Mouse (Mus musculus): ENCODE measurements around the gene Cwc25. TPM values are rescaled to one million over a fixed set of nuclear protein-coding genes. Genes with fewer than 3 reads are reported as not detected.

The Cwc25 gene
- total and polyA plus RNA-seq, 2 experiments from 2014 or later = 11.8 to 15.5 TPM

- WGBS = 1% methylated on average over 57 of the region's 63 CpGs
- Histone ChIP-seq H3K4me2 (ENCODE audit: low read depth) (peak overlapping the region; percentile 71), H3K36me3 (ENCODE audit: insufficient read depth) (no peaks in the 10 kb centered on the region), H3K9me3 (ENCODE audit: low read length) (no peaks in the 10 kb centered on the region), H3K4me1 (ENCODE audit: insufficient read depth) (peaks cover 40% of the 10 kb centered on the region), H3K4me3 (ENCODE audit: low read depth, low read length) (peak overlapping the region; percentile 92), H3K27ac (ENCODE audit: low read depth, low read length) (peak overlapping the region; percentile 95), H3K27me3 (ENCODE audit: insufficient read depth, low read length) (no peaks in the 10 kb centered on the region), H3K9ac (peak overlapping the region; percentile 98)
- DNase-seq (peak; percentile 66), ATAC-seq (no peak)
- TF ChIP-seq CTCF (IDR thresholded peaks at IDR 0.05; ENCODE audit: low read depth) = peak; percentile 64
Observed at GRCm38 (mm10) chr11:97698741-97699611, 67.4 kb downstream of the Cwc25 start.

- DNase-seq (peak; percentile 36), ATAC-seq (no peak)
- no peaks in the 10 kb centered on the region for H3K9me3 ChIP-seq (ENCODE audit: low read length)
- no peaks in the 10 kb centered on the region for H3K27me3 ChIP-seq (ENCODE audit: insufficient read depth, low read length)
- under 1% methylated on average over 14 of the region's 14 CpGs for WGBS
- TF ChIP-seq CTCF (IDR thresholded peaks at IDR 0.05; ENCODE audit: low read depth) = no peak
- H3K9ac ChIP-seq = peak overlapping the region; percentile 98
- peaks cover 39% of the 10 kb centered on the region for H3K4me1 ChIP-seq (ENCODE audit: insufficient read depth)
- H3K36me3 ChIP-seq (ENCODE audit: insufficient read depth) = peaks cover 2% of the 10 kb centered on the region; the same call in 1 of the 2 replicates
- H3K4me2 ChIP-seq (ENCODE audit: low read depth) = peak overlapping the region; percentile 71
- peak overlapping the region; percentile 92 for H3K4me3 ChIP-seq (ENCODE audit: low read depth, low read length)
- peak overlapping the region; percentile 95 for H3K27ac ChIP-seq (ENCODE audit: low read depth, low read length)
Observed at GRCm38 (mm10) chr11:97697891-97698529, 68.3 kb downstream of the Cwc25 start.

- Histone ChIP-seq H3K9me3 (ENCODE audit: low read length) (no peaks in the 10 kb centered on the region), H3K4me3 (ENCODE audit: low read depth, low read length) (peak overlapping the region; percentile 92), H3K36me3 (ENCODE audit: insufficient read depth) (peaks cover 9% of the 10 kb centered on the region), H3K27ac (ENCODE audit: low read depth, low read length) (peak overlapping the region; percentile 95; the same call in 1 of the 2 replicates), H3K4me2 (ENCODE audit: low read depth) (peak overlapping the region; percentile 71), H3K9ac (peak overlapping the region; percentile 98), H3K27me3 (ENCODE audit: insufficient read depth, low read length) (no peaks in the 10 kb centered on the region), H3K4me1 (ENCODE audit: insufficient read depth) (peaks cover 39% of the 10 kb centered on the region)
- DNase-seq (no peak), ATAC-seq (no peak)
- 44% methylated on average over 11 of the region's 11 CpGs for WGBS
- TF ChIP-seq CTCF (IDR thresholded peaks at IDR 0.05; ENCODE audit: low read depth) = no peak
Observed at GRCm38 (mm10) chr11:97697199-97697890, 69.0 kb downstream of the Cwc25 start.

- DNase-seq (no peak), ATAC-seq (no peak)
- H3K4me3 ChIP-seq (ENCODE audit: low read depth, low read length) = no peak overlapping the region
- peaks cover 34% of the 10 kb centered on the region for H3K4me1 ChIP-seq (ENCODE audit: insufficient read depth)
- no peaks in the 10 kb centered on the region for H3K9me3 ChIP-seq (ENCODE audit: low read length)
- TF ChIP-seq CTCF (IDR thresholded peaks at IDR 0.05; ENCODE audit: low read depth) = no peak
- WGBS = 63% methylated on average over 8 of the region's 8 CpGs
- no peaks in the 10 kb centered on the region for H3K27me3 ChIP-seq (ENCODE audit: insufficient read depth, low read length)
- H3K9ac ChIP-seq = peak overlapping the region; percentile 35; the same call in 1 of the 2 replicates
- peak overlapping the region; percentile 71 for H3K4me2 ChIP-seq (ENCODE audit: low read depth)
- peaks cover 16% of the 10 kb centered on the region for H3K36me3 ChIP-seq (ENCODE audit: insufficient read depth)
- H3K27ac ChIP-seq (ENCODE audit: low read depth, low read length) = peak overlapping the region; percentile 15; the same call in 1 of the 2 replicates
Observed at GRCm38 (mm10) chr11:97696669-97697068, 69.7 kb downstream of the Cwc25 start.

GRCm38 (mm10) chr11:97695712-97696401 lies 70.5 kb downstream of the Cwc25 start:
- no peak for TF ChIP-seq CTCF (IDR thresholded peaks at IDR 0.05; ENCODE audit: low read depth)
- H3K4me3 ChIP-seq (ENCODE audit: low read depth, low read length) = peak overlapping the region; percentile 25
- DNase-seq (peak; percentile 58), ATAC-seq (no peak)
- no peaks in the 10 kb centered on the region for H3K9me3 ChIP-seq (ENCODE audit: low read length)
- peaks cover 24% of the 10 kb centered on the region for H3K36me3 ChIP-seq (ENCODE audit: insufficient read depth)
- 15% methylated on average over 8 of the region's 9 CpGs for WGBS
- H3K27ac ChIP-seq (ENCODE audit: low read depth, low read length) = peak overlapping the region; percentile 75
- H3K4me2 ChIP-seq (ENCODE audit: low read depth) = peak overlapping the region; percentile 71
- no peaks in the 10 kb centered on the region for H3K27me3 ChIP-seq (ENCODE audit: insufficient read depth, low read length)
- peak overlapping the region; percentile 35 for H3K9ac ChIP-seq
- H3K4me1 ChIP-seq (ENCODE audit: insufficient read depth) = peaks cover 27% of the 10 kb centered on the region

Small RNA genes within 50 kb of the gene (microRNA-seq; reads per million reads assigned to microRNA genes)
- gene Mir8102 = 0 to 0.12 reads per million in 2 experiments

Other genes starting within 250 kb of the Cwc25 start
- gene Srcin1, start 190.4 kb downstream of the Cwc25 start, total RNA-seq (2014; rRNA removed) = 50.1 and 70.7 TPM in 2 replicates
- 8.9 and 12.0 TPM in 2 replicates for gene Srcin1, start 190.4 kb downstream of the Cwc25 start, polyA plus RNA-seq (2015; fragmentation: Nextera tagmentation; extraction: Ambion mirVana)
- 5.0 and 6.8 TPM in 2 replicates for gene Epop, start 136.9 kb downstream of the Cwc25 start, total RNA-seq (2014; rRNA removed)
- 3.6 and 4.1 TPM in 2 replicates for gene Epop, start 136.9 kb downstream of the Cwc25 start, polyA plus RNA-seq (2015; fragmentation: Nextera tagmentation; extraction: Ambion mirVana)
- gene Mllt6, start 103.1 kb downstream of the Cwc25 start, total RNA-seq (2014; rRNA removed) = 42.2 and 48.1 TPM in 2 replicates
- gene Mllt6, start 103.1 kb downstream of the Cwc25 start, polyA plus RNA-seq (2015; fragmentation: Nextera tagmentation; extraction: Ambion mirVana) = 1.7 TPM in 2 replicates
- 14.4 and 15.5 TPM in 2 replicates for gene Cisd3, start 80.7 kb downstream of the Cwc25 start, total RNA-seq (2014; rRNA removed)
- 27.2 and 27.8 TPM in 2 replicates for gene Cisd3, start 80.7 kb downstream of the Cwc25 start, polyA plus RNA-seq (2015; fragmentation: Nextera tagmentation; extraction: Ambion mirVana)
- gene Pcgf2, start 66.1 kb downstream of the Cwc25 start, total RNA-seq (2014; rRNA removed) = 13.0 and 21.9 TPM in 2 replicates
- 10.0 and 12.6 TPM in 2 replicates for gene Pcgf2, start 66.1 kb downstream of the Cwc25 start, polyA plus RNA-seq (2015; fragmentation: Nextera tagmentation; extraction: Ambion mirVana)
- gene Psmb3, start 63.2 kb downstream of the Cwc25 start, total RNA-seq (2014; rRNA removed) = 322 and 350 TPM in 2 replicates
- 499 and 621 TPM in 2 replicates for gene Psmb3, start 63.2 kb downstream of the Cwc25 start, polyA plus RNA-seq (2015; fragmentation: Nextera tagmentation; extraction: Ambion mirVana)
- gene Pip4k2b, start 21.9 kb downstream of the Cwc25 start, total RNA-seq (2014; rRNA removed) = 131 and 146 TPM in 2 replicates
- gene Pip4k2b, start 21.9 kb downstream of the Cwc25 start, polyA plus RNA-seq (2015; fragmentation: Nextera tagmentation; extraction: Ambion mirVana) = 4.2 and 4.6 TPM in 2 replicates
- not detected in 2 replicates for gene 1700001P01Rik, start 9.4 kb upstream of the Cwc25 start, total RNA-seq (2014; rRNA removed)
- gene 1700001P01Rik, start 9.4 kb upstream of the Cwc25 start, polyA plus RNA-seq (2015; fragmentation: Nextera tagmentation; extraction: Ambion mirVana) = 0.27 and 0.33 TPM in 2 replicates
- 310 and 470 TPM in 2 replicates for gene Rpl23, start 15.9 kb upstream of the Cwc25 start, total RNA-seq (2014; rRNA removed)
- gene Rpl23, start 15.9 kb upstream of the Cwc25 start, polyA plus RNA-seq (2015; fragmentation: Nextera tagmentation; extraction: Ambion mirVana) = 346 and 490 TPM in 2 replicates
- gene Lasp1, start 32.4 kb upstream of the Cwc25 start, total RNA-seq (2014; rRNA removed) = 142 and 153 TPM in 2 replicates
- 117 and 152 TPM in 2 replicates for gene Lasp1, start 32.4 kb upstream of the Cwc25 start, polyA plus RNA-seq (2015; fragmentation: Nextera tagmentation; extraction: Ambion mirVana)
- gene B230217C12Rik, start 74.2 kb upstream of the Cwc25 start, total RNA-seq (2014; rRNA removed) = 21.0 and 24.8 TPM in 2 replicates
- 28.6 and 31.5 TPM in 2 replicates for gene B230217C12Rik, start 74.2 kb upstream of the Cwc25 start, polyA plus RNA-seq (2015; fragmentation: Nextera tagmentation; extraction: Ambion mirVana)
- gene Fbxo47, start 117.6 kb upstream of the Cwc25 start, total RNA-seq (2014; rRNA removed) = 1.3 and 1.8 TPM in 2 replicates
- 0.43 and 0.58 TPM in 2 replicates for gene Fbxo47, start 117.6 kb upstream of the Cwc25 start, polyA plus RNA-seq (2015; fragmentation: Nextera tagmentation; extraction: Ambion mirVana)
- gene Plxdc1, start 219.9 kb upstream of the Cwc25 start, total RNA-seq (2014; rRNA removed) = 0.54 and 1.5 TPM in 2 replicates
- 1.6 and 3.5 TPM in 2 replicates for gene Plxdc1, start 219.9 kb upstream of the Cwc25 start, polyA plus RNA-seq (2015; fragmentation: Nextera tagmentation; extraction: Ambion mirVana)
- 3.7 and 5.2 TPM in 2 replicates for gene Arl5c, start 229.6 kb upstream of the Cwc25 start, total RNA-seq (2014; rRNA removed)
- 3.0 and 4.2 TPM in 2 replicates for gene Arl5c, start 229.6 kb upstream of the Cwc25 start, polyA plus RNA-seq (2015; fragmentation: Nextera tagmentation; extraction: Ambion mirVana)

Data from forebrain, postnatal 0 days (tissue).